Mouse (Mus musculus) bone marrow, adult 2 months (tissue): Measurements from ENCODE around the gene Psme4.
A peak's percentile ranks its signal among the peaks of the same experiment; 100 is the strongest.

Experiments used
- CTCF ChIP-seq: fragments of 200-500 bp; IDR thresholded peaks from 2 replicates; pipeline ENCODE4 v1.5.1; 2011; ENCODE audit warnings: low read length, control low read depth; ENCODE audit not compliant: control insufficient read depth, insufficient read depth
- POLR2A ChIP-seq: fragments of 200-500 bp; IDR thresholded peaks from 2 replicates; pipeline ENCODE4 v1.6.1; 2011; ENCODE audit warnings: low read depth, mild to moderate bottlenecking, control low read depth, low read length, borderline replicate concordance; ENCODE audit not compliant: control insufficient read depth

- TF ChIP-seq POLR2A, result no peak
- TF ChIP-seq CTCF, result peak; percentile 74
Measured at GRCm38 (mm10) chr11:30799496-30799895, 28.0 kb downstream of the Psme4 start.
